Mouse (Mus musculus): Measurements from ENCODE around the gene Mxd4. TPM values are rescaled to one million over a fixed set of nuclear protein-coding genes. Genes with fewer than 3 reads are reported as not detected.

Gene Mxd4
- polyA plus RNA-seq, 1 experiment from 2014 or later = 40.5 TPM

DNA sequence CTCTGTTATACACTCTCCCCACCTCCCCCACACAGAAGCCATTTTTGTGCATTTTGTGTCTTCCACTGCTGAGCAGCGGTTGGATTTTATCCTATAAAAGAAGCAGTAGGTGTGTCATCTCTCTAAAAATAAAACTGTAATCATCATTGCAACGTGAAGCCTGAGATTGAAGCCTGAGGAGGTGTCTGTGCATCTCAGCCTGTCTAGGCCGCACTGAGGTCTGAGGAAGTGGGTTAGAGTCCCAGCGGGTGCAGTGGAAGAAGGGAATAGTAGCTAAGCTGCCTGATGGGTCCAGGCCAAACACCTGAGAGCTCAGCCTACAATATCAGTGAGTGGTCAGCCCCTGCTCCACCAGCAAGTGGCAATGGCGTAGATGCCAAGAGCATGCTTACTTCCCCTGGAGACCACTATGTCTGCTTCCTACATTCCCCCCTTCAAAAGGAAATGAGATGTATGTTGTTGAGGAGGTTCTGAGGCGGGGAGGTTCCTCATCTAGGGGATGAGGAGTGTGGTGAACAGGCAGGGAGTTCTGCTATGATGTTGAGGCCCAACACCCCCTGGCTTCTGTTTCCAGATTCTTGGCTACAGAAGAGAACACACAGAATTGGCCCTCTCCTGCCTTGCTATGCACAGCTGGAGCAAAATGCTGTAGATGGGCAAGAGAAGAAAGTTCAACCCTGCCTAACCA, 7.6 kb upstream of the Mxd4 start:
- 80% methylated on average over 6 of the region's 6 CpGs for WGBS
- Histone ChIP-seq H3K4me2 (replicated peaks) (no peak overlapping the region), H3K4me1 (peaks cover 14% of the 10 kb centered on the region), H3K36me3 (no peaks in the 10 kb centered on the region), H3K4me3 (no peak overlapping the region), H3K9me3 (no peaks in the 10 kb centered on the region), H3K9ac (replicated peaks) (no peak overlapping the region), H3K27me3 (no peaks in the 10 kb centered on the region), H3K27ac (replicated peaks) (no peak overlapping the region)
- no peak for ATAC-seq (replicated peaks)

DNA sequence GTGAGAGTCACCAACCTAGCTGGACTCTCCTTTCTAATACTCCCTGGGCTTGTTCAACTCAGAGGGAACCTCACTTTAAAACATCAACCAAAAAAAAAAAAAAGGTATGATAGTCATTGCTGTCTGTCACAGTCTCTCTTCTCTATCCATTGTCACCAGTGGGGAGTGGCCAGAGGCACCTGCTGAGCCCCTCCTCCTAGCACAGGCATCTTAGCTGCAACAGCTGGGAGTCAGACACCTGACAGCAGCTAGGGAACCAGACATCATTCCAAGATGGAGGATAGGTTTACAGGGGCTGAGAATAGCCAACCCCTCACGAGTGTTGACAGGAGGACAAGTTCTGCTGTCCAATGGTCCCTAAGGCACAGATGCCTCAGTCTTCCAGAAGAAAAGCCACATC, 6.9 kb upstream of the Mxd4 start:
- no peak overlapping the region for H3K27ac ChIP-seq (replicated peaks)
- ATAC-seq (replicated peaks) = no peak
- H3K36me3 ChIP-seq = no peaks in the 10 kb centered on the region
- no peak overlapping the region for H3K4me3 ChIP-seq
- WGBS = 43% methylated on average over 1 of the region's 1 CpGs
- no peak overlapping the region for H3K9ac ChIP-seq (replicated peaks)
- H3K4me2 ChIP-seq (replicated peaks) = no peak overlapping the region
- H3K27me3 ChIP-seq = peaks cover 3% of the 10 kb centered on the region; the same call in 1 of the 2 replicates
- H3K4me1 ChIP-seq = peaks cover 14% of the 10 kb centered on the region
- no peaks in the 10 kb centered on the region for H3K9me3 ChIP-seq

DNA sequence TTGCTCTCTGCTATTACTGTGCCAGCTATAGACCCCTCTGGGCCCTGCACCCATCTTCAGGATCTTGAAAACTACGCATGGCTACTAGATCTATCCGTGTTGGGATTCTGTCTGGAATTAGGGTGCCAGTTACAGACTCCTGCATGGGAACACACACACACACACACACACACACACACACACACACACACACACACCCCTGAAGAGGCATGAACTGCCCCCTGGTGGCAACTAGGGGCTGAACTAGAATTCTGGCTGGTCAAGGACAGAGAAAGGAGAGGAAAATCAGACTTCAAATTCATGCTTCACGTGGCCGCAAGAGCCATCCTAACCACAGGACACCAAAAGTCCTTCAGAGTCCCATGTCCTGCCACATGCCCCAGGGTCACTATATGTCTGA, 4.3 kb upstream of the Mxd4 start:
- Histone ChIP-seq H3K36me3 (no peaks in the 10 kb centered on the region), H3K27me3 (peaks cover 5% of the 10 kb centered on the region; the same call in 1 of the 2 replicates), H3K9ac (replicated peaks) (no peak overlapping the region), H3K4me2 (replicated peaks) (no peak overlapping the region), H3K9me3 (no peaks in the 10 kb centered on the region), H3K4me3 (no peak overlapping the region), H3K4me1 (peaks cover 12% of the 10 kb centered on the region), H3K27ac (replicated peaks) (no peak overlapping the region)
- no peak for ATAC-seq (replicated peaks)
- WGBS = 69% methylated on average over 4 of the region's 4 CpGs

DNA sequence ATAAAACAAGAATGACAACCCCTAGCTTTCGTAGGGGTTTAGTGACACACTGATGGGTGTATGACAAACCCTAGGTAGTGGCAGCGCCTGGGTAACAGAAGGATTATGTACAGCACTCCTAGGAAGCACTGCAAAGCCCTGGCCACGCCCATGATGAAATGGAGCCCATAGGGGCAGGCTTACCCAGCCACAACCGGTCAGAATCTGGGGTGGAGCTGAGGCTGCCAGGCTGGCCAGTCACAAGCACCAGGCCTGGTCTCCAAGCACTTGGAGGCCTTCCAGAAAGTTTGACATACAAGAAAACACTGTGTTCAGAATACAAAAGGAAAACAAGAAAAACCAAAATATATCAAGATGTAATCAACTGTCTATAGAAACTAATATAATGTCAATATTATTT, 3.5 kb upstream of the Mxd4 start:
- Histone ChIP-seq H3K4me1 (peaks cover 16% of the 10 kb centered on the region), H3K9ac (replicated peaks) (no peak overlapping the region), H3K27me3 (peaks cover 5% of the 10 kb centered on the region; the same call in 1 of the 2 replicates), H3K4me3 (no peak overlapping the region), H3K4me2 (replicated peaks) (no peak overlapping the region), H3K36me3 (no peaks in the 10 kb centered on the region), H3K9me3 (no peaks in the 10 kb centered on the region), H3K27ac (replicated peaks) (no peak overlapping the region)
- ATAC-seq (replicated peaks) = no peak
- 46% methylated on average over 4 of the region's 4 CpGs for WGBS

DNA sequence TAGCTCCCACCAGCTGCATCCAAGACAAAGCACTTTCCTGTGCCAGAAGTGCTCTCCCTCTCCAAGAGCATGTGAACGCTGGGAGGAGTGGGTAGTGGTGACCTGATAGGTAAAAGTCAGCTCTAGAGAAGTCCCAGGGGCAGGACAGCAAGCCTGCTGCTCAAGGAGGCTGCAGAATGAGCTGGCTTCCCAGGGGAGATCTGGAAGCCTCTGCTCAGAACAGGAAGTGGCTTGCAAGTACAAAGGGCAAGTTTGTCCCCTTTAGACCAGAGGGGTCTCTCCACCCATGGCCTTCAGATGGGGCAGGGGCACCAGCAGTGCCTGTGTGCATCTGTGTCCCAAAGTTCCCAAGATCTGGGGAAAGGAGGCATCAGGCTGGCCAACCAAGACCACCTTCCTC, 2.0 kb upstream of the Mxd4 start:
- Histone ChIP-seq H3K4me2 (replicated peaks) (no peak overlapping the region), H3K9me3 (no peaks in the 10 kb centered on the region), H3K27me3 (peaks cover 5% of the 10 kb centered on the region; the same call in 1 of the 2 replicates), H3K36me3 (no peaks in the 10 kb centered on the region), H3K27ac (replicated peaks) (no peak overlapping the region), H3K4me1 (peaks cover 31% of the 10 kb centered on the region), H3K9ac (replicated peaks) (no peak overlapping the region), H3K4me3 (no peak overlapping the region)
- WGBS = 67% methylated on average over 1 of the region's 1 CpGs
- ATAC-seq (replicated peaks) = no peak

DNA sequence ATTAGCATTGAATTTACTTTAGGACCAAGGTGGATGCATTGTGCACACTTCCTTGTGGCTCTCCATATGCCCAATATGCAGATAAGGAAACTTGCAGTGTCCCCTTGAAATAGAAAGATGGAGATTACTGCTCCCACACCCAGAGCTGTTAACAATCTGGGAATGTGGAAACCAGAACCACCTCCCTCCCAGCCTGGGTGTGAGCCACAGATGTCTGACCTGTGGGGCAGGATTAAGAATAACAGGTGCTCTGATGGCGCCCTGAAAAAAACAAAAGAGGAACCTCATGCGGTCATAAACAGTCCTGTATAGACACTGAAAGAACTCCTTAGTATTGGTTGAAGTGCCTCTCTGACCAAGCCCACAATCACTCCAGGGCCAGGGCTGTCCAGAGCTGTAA, 1.3 kb upstream of the Mxd4 start:
- Histone ChIP-seq H3K9me3 (no peaks in the 10 kb centered on the region), H3K4me2 (replicated peaks) (peak overlapping the region; percentile 94; the same call in 1 of the 2 replicates), H3K4me3 (no peak overlapping the region), H3K27me3 (peaks cover 5% of the 10 kb centered on the region; the same call in 1 of the 2 replicates), H3K36me3 (no peaks in the 10 kb centered on the region), H3K4me1 (peaks cover 37% of the 10 kb centered on the region), H3K9ac (replicated peaks) (no peak overlapping the region), H3K27ac (replicated peaks) (no peak overlapping the region)
- ATAC-seq (replicated peaks) = no peak
- 80% methylated on average over 2 of the region's 2 CpGs for WGBS

DNA sequence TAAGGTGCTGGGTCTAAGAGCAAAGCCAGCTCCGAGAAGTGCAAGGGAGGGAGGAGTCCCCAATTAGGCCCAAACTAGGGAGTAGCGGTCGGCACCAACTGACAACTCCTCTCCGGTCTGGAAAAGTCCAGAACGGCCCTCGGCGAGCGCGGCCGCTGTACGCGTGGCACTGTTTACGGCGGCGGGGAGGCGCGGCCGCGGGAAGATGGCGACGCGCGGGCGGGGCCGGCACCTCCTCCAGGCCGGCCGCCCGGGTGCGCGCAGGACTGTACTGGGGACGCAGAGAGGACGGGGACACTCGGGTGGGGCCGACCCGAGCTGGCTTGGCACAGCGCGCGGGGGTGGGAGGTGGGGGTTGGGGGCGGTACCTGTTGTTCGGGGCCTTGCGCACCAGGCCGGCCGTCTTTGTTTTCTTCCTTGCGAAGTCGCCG, 544 bp downstream of the Mxd4 start:
- Histone ChIP-seq H3K9ac (replicated peaks) (peak overlapping the region; percentile 77), H3K9me3 (no peaks in the 10 kb centered on the region), H3K4me3 (peak overlapping the region; percentile 95), H3K4me2 (replicated peaks) (peak overlapping the region; percentile 94), H3K4me1 (peaks cover 46% of the 10 kb centered on the region), H3K27me3 (peaks cover 5% of the 10 kb centered on the region; the same call in 1 of the 2 replicates), H3K27ac (replicated peaks) (peak overlapping the region; percentile 85), H3K36me3 (no peaks in the 10 kb centered on the region; the same call in 1 of the 2 replicates)
- peak; percentile 14 for ATAC-seq (replicated peaks)
- under 1% methylated on average over 44 of the region's 46 CpGs for WGBS

DNA sequence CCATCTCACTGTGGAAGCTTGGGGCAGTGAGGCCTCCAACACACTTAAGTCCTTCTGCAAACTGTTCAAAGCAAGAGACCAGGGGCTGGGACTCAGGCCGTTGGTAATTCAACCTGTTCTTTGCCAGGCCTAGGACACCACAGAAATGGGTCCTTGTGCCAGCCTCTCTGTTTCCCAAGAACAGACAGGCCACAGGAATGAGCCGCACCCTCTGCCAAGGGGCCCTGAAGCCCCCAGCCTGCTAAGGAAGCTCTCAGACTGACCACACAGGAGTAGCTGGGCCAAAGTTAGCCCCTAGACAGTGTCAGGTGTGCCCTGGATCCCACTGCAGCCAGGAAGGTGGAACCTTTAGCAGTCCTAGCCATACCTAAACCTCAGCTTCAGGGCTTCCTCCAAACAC, 1.1 kb downstream of the Mxd4 start:
- 72% methylated on average over 2 of the region's 2 CpGs for WGBS
- H3K4me2 ChIP-seq (replicated peaks) = peak overlapping the region; percentile 94
- no peak overlapping the region for H3K27ac ChIP-seq (replicated peaks)
- peak overlapping the region; percentile 77 for H3K9ac ChIP-seq (replicated peaks)
- peak overlapping the region; percentile 95 for H3K4me3 ChIP-seq
- H3K27me3 ChIP-seq = peaks cover 5% of the 10 kb centered on the region; the same call in 1 of the 2 replicates
- H3K9me3 ChIP-seq = no peaks in the 10 kb centered on the region
- peaks cover 2% of the 10 kb centered on the region; the same call in 1 of the 2 replicates for H3K36me3 ChIP-seq
- ATAC-seq (replicated peaks) = no peak
- peaks cover 46% of the 10 kb centered on the region for H3K4me1 ChIP-seq

DNA sequence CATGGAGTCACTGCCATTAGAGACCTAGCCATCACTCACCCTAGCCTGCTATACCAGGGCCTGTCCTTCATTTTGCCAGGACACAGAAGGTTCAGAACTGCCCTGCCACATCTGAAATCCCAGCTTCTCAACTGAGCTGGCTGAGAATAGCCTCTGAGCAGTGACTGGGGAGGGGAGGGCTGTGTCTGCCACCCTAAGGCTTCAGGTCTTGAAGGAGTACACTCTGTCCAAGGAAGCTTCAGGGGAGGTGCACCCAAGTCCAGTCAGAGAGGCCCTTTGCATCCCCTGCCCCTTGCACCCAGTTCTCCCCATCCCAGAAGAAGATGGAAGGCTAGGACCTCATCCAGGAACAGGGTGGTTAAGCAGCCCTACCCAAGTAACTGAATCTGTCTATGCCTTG, 1.7 kb downstream of the Mxd4 start:
- peak overlapping the region; percentile 77 for H3K9ac ChIP-seq (replicated peaks)
- no peaks in the 10 kb centered on the region for H3K9me3 ChIP-seq
- no peak overlapping the region for H3K27ac ChIP-seq (replicated peaks)
- ATAC-seq (replicated peaks) = no peak
- peaks cover 7% of the 10 kb centered on the region; the same call in 1 of the 2 replicates for H3K36me3 ChIP-seq
- peaks cover 5% of the 10 kb centered on the region; the same call in 1 of the 2 replicates for H3K27me3 ChIP-seq
- H3K4me2 ChIP-seq (replicated peaks) = peak overlapping the region; percentile 94
- peaks cover 46% of the 10 kb centered on the region for H3K4me1 ChIP-seq
- peak overlapping the region; percentile 95 for H3K4me3 ChIP-seq

DNA sequence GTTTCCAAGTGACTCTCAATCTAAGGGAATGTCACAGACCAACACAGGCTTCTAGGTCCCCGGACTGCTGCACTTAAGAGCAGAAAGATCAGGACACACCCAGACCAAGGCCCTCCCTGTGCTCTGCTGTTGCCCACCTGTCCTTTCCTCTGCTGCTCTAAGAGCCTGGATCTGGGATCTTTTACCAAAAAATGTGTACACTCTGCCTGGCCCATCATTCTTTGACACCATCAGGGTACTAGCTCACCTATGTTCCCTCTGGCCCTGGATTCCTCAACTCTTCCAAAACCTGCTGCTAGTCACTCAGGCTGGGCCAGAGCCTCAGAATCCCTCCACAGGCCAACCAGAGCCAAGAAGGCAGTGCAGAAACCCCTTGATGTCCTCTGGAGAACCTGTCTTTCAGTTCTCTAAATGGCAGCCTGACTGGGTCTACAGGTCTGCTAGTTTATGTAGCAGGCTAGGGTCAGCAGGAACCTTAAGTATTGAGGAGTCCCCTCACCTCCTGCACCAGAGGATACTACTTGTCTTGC, 2.4 kb downstream of the Mxd4 start:
- peak overlapping the region; percentile 94 for H3K4me2 ChIP-seq (replicated peaks)
- 100% methylated on average over 1 of the region's 1 CpGs for WGBS
- H3K4me3 ChIP-seq = no peak overlapping the region

DNA sequence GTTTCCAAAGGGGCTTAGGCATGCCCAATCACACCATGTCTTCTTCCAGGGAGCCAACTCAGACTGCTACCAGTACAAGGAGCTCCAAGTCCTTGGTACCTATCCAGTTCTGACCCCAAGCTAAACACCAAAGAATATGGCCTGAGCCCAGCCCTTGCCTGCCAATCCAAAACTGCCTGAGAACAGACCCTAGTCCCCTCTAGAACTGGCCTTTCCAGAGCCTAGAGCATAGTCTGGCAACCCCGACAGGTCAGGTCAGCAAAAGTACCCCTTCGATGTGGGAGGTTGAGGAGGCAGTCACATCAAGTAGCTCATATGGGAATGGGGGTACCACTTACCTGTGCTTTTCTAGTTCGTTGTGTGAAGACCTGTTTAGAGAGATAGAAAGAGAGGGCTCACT, 3.5 kb downstream of the Mxd4 start:
- H3K36me3 ChIP-seq = peaks cover 11% of the 10 kb centered on the region; the same call in 1 of the 2 replicates
- no peak for ATAC-seq (replicated peaks)
- WGBS = 86% methylated on average over 3 of the region's 3 CpGs
- no peaks in the 10 kb centered on the region for H3K27me3 ChIP-seq
- H3K4me2 ChIP-seq (replicated peaks) = no peak overlapping the region
- no peaks in the 10 kb centered on the region for H3K9me3 ChIP-seq
- peaks cover 46% of the 10 kb centered on the region for H3K4me1 ChIP-seq
- no peak overlapping the region for H3K9ac ChIP-seq (replicated peaks)
- H3K4me3 ChIP-seq = no peak overlapping the region
- H3K27ac ChIP-seq (replicated peaks) = no peak overlapping the region

More for the DNA sequence above, 2.4 kb downstream of the Mxd4 start:
- no peak overlapping the region for H3K27ac ChIP-seq (replicated peaks)
- H3K36me3 ChIP-seq = peaks cover 10% of the 10 kb centered on the region; the same call in 1 of the 2 replicates
- ATAC-seq (replicated peaks) = no peak
- peaks cover 5% of the 10 kb centered on the region; the same call in 1 of the 2 replicates for H3K27me3 ChIP-seq
- H3K9me3 ChIP-seq = no peaks in the 10 kb centered on the region
- H3K9ac ChIP-seq (replicated peaks) = no peak overlapping the region
- peaks cover 46% of the 10 kb centered on the region for H3K4me1 ChIP-seq

DNA sequence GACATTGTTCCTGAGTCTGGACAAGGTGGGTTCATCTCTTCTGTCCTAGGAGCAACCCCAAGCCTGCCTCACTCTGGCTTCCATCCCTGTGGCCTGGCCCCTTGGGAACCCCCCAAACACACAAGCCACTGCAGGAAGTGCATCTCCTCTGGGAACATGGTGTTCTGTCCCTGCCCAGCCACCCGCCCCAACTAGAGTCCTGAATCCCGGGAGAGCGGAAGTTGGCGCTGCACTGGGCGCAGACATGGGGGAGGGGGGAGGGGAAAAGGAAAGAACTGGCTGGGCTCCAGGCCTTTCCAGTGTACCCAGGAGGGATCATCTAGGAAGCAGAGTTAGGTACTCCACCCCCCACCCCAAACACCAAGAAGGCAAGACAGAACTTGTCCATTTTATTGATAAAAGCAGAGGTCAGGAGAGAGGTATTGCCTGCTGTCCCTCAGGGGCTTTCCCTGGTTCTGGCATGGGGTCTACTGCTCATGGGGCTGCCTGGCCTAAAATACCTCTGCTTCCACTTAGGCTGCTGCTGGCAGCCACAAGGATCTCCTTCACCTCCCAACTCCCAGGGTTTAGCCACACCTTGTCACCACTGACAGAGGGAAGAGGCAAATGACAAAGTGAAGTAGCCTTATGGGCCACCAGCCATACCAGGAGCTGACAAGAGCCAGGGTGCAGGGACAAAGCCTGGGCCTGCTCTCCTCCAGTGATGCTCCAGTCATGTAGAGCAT, 4.2 kb downstream of the Mxd4 start:
- Histone ChIP-seq H3K27ac (replicated peaks) (no peak overlapping the region), H3K36me3 (peaks cover 15% of the 10 kb centered on the region; the same call in 1 of the 2 replicates), H3K9me3 (no peaks in the 10 kb centered on the region), H3K4me1 (peaks cover 42% of the 10 kb centered on the region), H3K4me3 (no peak overlapping the region), H3K9ac (replicated peaks) (no peak overlapping the region), H3K4me2 (replicated peaks) (no peak overlapping the region), H3K27me3 (no peaks in the 10 kb centered on the region)
- no peak for ATAC-seq (replicated peaks)
- 72% methylated on average over 5 of the region's 5 CpGs for WGBS
